Mouse (Mus musculus) 416B (cell line): Measurements from ENCODE around the gene Cplx2.
A peak's percentile ranks its signal among the peaks of the same experiment; 100 is the strongest.

Source experiments
- DNase-seq: peaks from one replicate; pipeline ENCODE4 v3.0.0; 2011; ENCODE audit warnings: low read depth

Cplx2 gene

GRCm38 (mm10) chr13:54403224-54404070 lies 32.3 kb downstream of the Cplx2 start:
- DNase-seq, result no peak

DNA sequence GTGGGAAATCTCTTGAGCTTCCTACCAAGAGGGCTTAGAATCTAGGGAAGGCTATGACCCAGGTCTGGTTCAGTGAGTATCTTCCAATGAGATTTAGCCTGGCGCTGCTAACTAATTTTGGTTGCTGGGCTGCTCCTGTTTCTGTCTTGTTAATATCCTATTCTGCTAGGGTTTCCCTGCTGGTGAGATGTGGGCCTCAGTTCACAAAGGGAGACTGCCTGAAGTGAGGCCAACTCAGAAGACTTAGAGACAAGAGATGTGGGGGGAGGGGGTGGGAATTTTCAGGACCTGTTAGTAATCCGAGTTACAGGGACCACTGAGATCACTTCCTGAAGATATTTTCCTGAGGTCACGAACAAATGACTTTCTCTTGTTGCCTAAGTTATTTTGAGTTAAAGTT lies 33.1 kb downstream of the Cplx2 start:
- no peak for DNase-seq

DNA sequence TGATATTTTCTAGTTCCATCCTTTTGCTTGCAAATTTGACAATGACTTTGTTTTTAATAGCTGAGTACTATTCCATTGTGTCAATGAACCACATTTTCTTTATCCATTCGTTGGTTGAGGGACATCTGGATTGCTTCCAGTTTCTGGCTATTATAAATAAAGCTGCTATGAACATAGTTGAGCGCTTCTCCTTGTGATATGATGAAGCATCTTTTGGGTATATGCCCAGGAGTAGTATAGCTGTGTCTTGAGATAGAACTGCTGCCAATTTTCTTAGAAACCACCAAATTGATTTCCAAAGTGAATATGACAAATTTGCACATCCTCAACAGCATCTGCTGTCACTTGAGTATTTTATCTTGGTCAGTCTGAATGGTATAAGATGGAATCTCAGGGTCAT lies 34.7 kb downstream of the Cplx2 start:
- DNase-seq, result no peak

DNA sequence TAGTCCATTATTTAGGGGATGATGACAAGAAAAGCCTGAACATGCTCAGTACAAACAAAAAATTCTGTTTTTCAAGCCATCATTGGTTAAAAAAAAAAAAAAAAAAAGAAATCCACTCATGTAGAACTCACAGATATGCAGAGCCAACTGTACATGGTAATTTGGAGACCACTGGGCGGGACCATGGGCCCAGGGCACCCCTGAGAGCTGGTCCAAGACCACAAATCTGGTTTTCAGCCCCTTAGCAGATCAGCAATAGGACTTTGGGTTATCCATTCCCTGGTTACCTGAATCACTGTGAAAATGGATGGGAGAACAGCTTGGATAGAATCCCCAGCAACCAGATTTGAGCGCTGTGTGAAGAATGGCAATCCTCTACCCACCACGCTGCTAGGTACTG lies 40.5 kb downstream of the Cplx2 start:
- DNase-seq, result no peak

DNA sequence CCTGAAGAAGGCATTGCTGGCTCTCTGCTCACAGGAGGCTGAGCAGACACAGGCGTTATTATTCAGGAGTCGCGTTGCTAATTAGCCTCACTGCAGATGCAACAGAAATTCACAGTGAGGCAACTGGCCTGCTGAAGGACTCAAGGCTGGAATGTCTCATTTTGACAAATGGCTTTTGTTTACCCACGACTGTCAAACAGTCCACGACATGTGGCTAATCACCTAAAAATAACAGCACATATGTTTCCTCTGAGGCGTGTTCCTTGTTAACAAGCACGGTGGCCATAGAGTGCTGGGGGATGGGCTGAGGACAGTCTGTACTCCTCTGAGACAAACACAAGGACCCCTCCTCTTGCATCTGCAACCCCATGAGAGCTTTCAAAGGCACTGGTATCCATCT lies 41.1 kb downstream of the Cplx2 start:
- DNase-seq, result no peak

- no peak for DNase-seq
Measured at GRCm38 (mm10) chr13:54412721-54413120, 41.6 kb downstream of the Cplx2 start.

GRCm38 (mm10) chr13:54415059-54415458 lies 43.9 kb downstream of the Cplx2 start:
- peak; percentile 19 for DNase-seq

DNA sequence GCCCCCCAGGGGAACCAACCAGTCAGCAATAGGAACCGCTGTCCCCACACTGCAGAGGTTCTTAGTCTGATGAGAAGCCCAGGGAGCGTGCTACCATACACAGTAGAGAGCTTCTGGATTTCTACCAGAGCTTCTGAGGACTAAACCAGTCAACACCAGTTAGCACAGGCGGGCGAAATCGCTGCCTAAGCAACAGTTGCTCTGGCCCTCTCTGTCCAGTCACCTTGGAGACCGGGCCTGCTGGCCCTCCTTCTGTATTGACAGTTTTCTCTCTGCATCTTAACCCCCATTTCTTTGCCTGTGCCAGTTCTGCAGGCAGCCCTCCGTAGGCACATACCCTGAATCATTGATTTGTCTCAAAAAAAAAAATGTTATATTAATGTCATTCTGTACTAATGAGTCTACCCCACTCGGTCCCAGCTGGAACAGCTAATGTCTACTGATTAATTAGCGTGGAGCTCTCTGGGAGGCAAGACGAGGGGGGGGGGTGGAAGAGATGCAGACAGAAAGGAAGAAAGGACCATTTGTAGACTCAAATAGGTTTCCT lies 47.7 kb downstream of the Cplx2 start:
- no peak for DNase-seq

- DNase-seq, result no peak
Measured at GRCm38 (mm10) chr13:54420226-54420625, 49.1 kb downstream of the Cplx2 start.

DNA sequence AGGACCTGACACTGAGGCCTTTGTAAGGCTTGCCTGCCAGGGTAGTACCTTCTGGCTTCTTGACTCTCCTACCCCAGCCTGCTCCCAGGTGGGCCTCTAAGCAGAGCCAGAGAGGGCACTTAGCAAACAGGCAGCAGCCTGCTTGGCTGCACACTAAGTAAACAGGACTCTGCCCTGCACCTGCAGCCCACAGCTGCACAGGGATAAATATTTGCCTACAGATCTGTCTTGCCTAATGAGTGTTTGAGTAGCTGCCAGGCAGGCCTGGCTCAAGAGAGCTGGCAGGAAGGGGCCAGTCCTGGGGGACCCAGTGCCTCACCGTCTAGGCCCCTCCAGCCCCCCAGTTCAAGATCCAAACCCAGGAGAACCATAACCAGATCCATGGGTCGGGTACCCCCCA lies 54.1 kb downstream of the Cplx2 start:
- DNase-seq, result no peak

DNA sequence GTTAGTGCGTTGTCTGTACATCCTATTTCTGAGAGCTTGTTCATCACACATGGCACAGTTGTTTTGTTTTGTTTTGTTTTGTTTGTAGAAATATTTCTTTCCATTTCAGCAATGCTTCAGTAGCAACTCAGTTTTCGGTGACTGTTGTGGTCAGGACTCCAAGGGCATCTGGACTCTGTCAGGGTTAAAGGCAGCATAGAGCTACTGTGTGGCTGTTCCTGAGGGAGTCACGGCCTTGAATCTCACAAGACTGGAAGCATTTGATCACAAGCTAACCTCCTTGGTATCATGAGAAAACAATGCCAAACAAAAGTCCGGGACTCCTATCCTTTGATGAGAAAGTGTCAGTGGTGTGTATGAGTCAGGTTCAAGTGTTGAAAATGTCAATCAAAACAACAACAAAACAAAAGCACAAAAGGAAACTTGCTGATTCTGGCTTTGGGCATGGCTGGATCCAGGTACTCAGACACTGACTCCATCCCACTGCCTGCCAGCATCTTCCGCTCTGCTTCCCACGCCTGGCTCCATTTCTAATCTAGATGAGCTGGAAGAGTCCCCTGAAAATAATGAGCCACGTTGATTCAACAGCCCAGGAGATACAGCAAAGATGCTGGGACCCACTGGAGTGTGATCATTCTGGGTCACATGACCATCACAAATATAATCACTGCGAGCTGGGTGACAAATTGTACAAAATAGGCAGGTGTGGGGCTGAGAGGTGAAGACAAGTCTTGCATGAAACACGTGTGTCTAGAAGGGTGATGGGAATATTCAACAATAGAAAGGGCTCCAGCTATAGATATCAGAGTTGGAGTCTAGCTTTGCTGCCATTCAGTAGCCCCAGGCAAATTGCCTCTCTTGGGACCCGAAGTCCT lies 55.9 kb downstream of the Cplx2 start:
- no peak for DNase-seq

DNA sequence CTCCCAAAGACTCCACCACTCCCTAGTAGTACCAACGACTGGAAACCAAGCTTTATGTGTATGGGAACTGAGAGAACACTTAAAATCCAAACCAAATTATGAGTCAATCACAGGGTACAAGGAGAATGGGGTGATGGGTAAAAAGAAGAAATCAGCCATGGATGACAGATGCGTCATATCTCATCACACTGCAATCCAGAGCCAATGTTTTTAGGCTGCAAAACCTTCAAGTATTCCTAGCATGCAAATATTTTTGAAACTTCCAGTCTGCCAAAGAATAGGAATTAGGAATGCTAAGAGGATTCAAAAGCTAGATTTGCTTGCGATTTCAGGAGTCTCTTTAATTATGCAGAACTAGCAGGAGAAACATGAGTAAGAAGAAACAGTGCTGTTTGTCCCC lies 57.6 kb downstream of the Cplx2 start:
- no peak for DNase-seq

GRCm38 (mm10) chr13:54430051-54430450 lies 58.9 kb downstream of the Cplx2 start:
- DNase-seq, result no peak

GRCm38 (mm10) chr13:54431161-54431560 lies 60.0 kb downstream of the Cplx2 start:
- DNase-seq, result no peak
